Mouse (Mus musculus) small intestine, adult 2 months (tissue): Measurements from ENCODE around the gene Kng1.

ENCODE experiments used
- CTCF ChIP-seq: fragments of 200-500 bp; IDR thresholded peaks from 2 replicates; pipeline ENCODE4 v1.5.1; 2012; ENCODE audit warnings: low read depth, mild to moderate bottlenecking, control low read depth, inconsistent platforms, low read length, moderate library complexity, mixed read lengths; ENCODE audit not compliant: insufficient replicate concordance, insufficient read length; ENCODE audit errors: extremely low read depth
- POLR2A ChIP-seq: fragments of 200-500 bp; IDR thresholded peaks from 2 replicates; pipeline ENCODE4 v1.6.1; 2012; ENCODE audit warnings: low read depth, mild to moderate bottlenecking, control low read depth, inconsistent platforms, low read length, moderate library complexity

GRCm38 (mm10) chr16:23046319-23046718 lies 11.3 kb upstream of the Kng1 start:
- TF ChIP-seq CTCF: no peak
- no peak for TF ChIP-seq POLR2A
